Mouse (Mus musculus) c-Kit-negative CD71-positive TER-119-positive erythroid progenitor cells, embryonic 14.5 days (primary cell): ENCODE measurements around the gene Myo7a.

Experiments
- DNase-seq: peaks from one replicate; pipeline ENCODE4 v3.0.0-alpha.2; 2013; ENCODE audit warnings: low read depth, low spot score

Myo7a gene

DNA sequence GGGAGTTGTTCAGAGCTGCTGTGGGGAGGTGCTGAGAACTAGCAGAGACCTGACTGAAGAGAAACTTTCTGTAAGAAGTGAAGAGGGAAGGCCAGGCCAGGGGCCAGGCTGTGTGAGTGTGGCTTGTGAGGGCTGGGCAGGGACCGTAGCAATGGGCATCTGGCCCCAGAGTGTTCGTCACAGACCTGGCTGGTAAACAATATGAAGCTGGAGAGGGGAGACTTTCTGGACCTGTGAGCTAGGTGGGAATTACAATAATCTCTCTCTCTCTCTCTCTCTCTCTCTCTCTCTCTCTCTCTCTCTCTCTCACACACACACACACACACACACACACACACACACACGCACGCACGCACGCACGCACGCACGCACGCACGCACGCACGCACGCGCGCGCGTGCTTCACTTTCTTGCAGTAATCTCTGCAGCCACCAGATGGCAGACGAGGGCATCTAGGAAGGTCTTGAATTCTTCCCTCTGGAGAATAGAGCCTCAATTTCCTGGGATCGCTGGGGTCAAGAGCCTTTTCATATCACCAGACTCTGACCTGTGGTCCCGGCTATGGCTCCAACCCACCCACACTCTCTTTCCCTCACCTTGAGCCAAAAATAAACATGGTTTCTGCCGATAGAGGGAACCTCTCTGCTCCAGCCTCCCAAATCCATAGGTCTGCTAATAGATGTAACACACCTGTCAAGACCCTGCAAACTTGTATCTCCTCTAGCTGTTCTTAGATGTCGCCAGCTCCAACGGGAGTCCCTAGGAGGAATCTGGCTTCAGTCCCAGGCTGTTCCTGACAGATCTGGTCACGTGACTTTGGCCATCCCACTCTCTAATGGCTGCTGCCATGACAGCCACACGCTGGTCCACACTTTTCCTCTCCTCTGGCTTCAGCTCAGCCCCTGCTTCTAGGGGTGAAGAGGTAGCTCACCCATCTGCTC, 16.1 kb downstream of the Myo7a start:
- peak; percentile 20 for DNase-seq

GRCm38 (mm10) chr7:98102488-98102887, 16.8 kb downstream of the Myo7a start:
- no peak for DNase-seq

DNA sequence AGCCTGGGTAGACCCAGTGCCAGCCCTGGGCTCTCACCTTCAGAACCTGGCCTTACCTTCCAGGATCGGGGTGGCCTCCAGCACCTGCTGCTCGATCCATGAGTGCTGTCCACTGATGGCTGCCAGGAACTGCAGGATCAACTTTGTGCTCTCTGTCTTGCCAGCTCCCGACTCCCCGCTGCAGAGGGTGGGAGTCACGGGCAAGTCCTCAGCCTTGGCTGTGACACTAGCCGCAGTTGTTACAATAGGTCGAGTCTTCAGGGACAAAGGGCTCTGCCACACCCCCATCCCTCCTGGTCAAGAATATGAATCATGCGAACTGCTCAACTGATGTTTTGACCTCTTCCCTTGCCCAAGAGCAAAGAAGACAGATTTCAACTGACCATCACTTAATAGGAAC, 21.8 kb downstream of the Myo7a start:
- DNase-seq: no peak

GRCm38 (mm10) chr7:98095852-98096251, 23.5 kb downstream of the Myo7a start:
- no peak for DNase-seq

DNA sequence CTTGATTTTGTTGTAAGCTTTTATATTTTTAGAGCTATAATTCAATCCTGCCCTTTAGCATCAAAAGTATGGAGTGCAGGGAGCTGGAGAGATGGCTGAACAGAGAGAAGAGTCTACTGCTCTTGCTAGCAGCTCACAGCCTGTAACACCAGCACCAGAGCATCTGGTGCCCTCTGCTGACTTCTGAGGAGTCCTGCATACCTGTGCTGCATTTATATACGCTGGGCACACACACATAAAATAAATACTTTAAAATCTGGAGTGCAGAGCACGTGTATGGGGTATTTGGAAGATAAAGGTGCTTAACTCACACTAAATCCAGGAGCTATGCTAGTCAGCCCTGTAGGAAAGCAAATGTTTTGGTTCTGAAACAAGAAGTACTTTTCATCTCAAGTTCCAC, 33.0 kb downstream of the Myo7a start:
- no peak for DNase-seq

DNA sequence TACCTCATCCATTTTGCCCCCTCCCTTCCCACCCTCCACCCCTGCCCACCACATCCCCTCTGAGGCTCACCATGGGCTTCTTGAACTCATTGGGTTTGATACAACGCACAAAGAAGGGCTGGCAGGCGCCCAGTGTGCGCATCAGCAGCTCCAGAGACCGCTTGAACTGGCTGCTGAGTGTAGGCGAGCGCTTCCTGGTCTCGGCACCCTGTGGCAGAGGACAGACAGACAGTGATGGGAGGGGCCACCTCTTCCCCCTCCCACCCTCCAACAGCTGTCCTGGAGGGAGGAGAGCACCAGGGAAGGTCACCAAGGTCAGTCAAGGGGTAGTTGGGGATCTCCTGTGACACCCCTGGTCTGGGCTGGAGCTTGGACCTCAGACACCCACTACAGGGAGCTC, 34.0 kb downstream of the Myo7a start:
- no peak for DNase-seq

- DNase-seq: no peak
Measured at GRCm38 (mm10) chr7:98084541-98085293, 34.6 kb downstream of the Myo7a start.

DNA sequence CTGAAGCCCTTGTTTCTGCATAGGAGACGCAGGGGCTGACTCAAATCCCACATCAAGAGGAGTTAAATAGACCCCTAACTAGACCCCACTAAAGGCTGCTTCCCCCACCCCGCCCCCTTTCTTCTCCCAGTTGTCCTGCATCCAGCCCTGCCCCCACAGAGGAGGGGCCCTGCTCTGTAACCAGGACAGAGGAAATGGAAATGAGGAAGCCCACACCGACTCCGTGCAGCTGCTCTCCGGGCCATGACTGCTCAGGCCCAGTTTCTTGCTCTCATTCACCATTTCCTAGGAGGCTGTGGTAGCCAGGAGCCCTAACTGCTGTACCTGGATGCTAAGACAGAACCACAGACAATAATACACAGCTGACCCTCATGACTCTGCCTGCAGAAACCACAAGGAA, 36.9 kb downstream of the Myo7a start:
- DNase-seq: no peak

DNA sequence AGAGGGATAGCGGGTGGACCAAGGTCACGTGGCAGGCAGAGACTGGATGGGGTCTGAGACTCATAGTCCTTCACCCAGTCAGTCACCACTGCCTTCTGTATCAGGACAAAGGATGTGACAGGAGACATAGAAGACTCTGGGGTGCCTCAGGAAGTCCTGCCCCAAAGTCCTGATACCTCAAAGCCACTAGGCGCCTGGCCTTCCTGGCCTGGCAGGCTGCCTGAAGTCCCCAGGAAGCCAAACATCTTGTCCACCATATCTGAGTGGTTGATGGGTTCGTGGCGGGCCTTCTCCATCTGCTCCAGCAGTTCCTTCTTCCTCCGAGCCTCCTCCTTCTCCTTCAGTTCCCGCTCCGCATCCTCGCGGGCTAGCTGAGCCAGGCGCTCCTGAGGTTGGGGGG, 41.9 kb downstream of the Myo7a start:
- no peak for DNase-seq

DNA sequence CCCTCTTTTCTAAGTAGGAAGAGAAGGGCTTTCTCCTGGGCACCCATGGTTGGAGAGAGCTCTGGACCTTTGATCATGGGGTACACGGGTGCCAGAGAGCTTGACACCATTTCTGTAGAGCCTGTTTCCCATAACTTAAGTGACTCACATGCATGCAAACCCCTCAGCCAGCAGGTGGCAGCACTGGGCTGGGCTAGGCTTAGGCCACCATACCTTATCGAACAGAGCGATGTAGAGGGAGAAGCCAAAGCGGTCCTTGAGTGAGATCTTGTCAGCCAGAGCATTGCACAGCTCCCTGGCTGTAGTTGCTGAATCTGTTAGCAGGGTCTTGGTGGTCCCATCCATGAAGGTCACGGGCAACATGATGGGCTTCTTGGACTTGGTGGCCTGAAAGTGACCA, 47.7 kb downstream of the Myo7a start:
- DNase-seq: peak; percentile 52

- no peak for DNase-seq
Measured at GRCm38 (mm10) chr7:98066229-98066628, 53.1 kb downstream of the Myo7a start.

- no peak for DNase-seq
Measured at GRCm38 (mm10) chr7:98054942-98055341, 64.4 kb downstream of the Myo7a start.

DNA sequence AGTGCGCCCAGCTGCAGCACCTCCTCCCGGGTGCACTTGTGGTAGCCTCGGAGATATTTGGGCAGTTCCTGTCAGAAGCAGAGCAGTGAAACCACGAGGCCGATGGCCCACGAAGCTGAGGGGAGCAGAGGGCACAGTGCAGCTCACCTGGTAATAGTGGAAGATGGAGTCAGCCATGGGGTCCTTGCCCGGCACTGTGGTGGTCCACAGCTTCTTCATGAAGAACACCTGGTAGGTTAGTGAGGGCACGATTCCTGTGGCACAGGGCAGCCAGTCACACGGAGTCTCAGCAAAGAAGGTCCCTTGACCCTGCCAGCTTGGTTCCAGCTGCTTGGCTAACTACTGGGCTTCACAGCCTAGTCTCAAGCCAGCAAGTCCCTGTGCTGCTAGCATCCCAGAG, 64.9 kb downstream of the Myo7a start:
- DNase-seq: no peak

DNA sequence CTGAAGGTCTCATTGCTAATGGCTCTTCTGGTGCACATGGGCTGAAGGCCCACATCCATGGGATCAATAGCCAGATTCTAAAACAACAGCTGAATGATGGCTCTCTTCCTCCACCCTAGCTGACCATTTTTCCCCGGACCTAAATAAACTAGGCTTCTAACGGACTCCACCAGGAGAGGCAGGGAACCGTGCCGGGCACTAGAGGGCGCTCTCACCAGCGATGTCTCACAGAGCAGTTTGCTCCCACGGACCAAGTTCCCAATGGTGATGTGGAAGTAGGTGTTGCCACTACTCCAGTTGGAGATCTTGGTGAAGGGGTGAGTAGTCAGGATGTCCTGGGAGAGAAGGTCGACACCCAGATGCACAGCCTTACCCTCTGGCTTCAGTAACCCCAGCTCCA, 67.3 kb downstream of the Myo7a start:
- no peak for DNase-seq

- DNase-seq: no peak
Measured at GRCm38 (mm10) chr7:98048101-98048824, 71.1 kb downstream of the Myo7a start.

DNA sequence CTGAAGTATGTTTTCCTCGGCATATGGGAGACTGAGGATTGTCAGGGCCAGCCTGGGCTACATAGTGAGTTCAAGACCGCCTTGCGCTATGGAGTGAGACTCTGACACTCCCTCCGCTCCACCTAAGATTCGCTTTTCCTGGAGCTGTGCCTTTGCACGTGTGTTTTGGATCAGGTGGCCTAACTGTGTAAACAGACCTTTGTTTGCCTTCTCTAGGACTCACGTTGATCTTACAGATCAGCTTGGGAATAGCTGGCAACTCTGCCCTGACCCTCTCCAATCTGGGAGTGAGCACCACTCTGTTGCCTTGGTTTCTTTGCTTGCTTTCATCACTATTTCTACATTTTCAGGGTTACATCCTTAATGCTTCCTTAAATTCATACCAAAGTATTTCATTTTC, 116.7 kb downstream of the Myo7a start:
- DNase-seq: no peak
